Mouse (Mus musculus) liver, adult 2 months (tissue): Measurements from ENCODE around the gene Cib3.

Source experiments
- CTCF ChIP-seq: fragments of 200-500 bp; IDR thresholded peaks from 2 replicates; pipeline ENCODE4 v1.5.1; 2011; ENCODE audit warnings: low read depth, low read length, control low read depth
- POLR2A ChIP-seq: fragments of 200-500 bp; IDR thresholded peaks from 2 replicates; pipeline ENCODE4 v1.6.1; 2011; ENCODE audit warnings: low read length, control low read depth; ENCODE audit not compliant: insufficient read depth; ENCODE audit errors: extremely low read depth

DNA sequence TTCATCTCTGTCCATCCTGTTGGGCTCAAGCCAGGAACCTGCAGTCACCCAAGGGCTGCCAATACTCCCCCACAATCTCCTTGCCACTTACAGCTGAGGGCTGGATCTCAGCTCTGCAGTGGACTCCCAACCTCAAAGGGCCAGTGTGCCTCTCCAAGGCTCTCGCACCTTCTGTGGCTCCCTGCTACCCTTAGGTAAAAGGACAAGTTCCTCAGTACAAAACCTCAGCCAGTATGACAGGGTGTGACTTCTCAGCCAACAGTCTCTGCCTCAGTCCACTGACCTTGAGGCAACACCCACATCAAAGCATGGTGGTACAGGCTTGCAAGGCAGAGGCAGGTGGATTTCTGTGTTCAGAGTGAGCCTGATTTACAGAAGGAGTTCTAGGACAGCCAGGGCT, 791 bp downstream of the Cib3 start:
- TF ChIP-seq CTCF (no peak), POLR2A (no peak)
